Mouse (Mus musculus): ENCODE results near the gene Crtc3.

GRCm38 (mm10) chr7:80716758-80717157 is 28.1 kb upstream of the Crtc3 start:
- TF ChIP-seq EP300 (IDR thresholded peaks at IDR 0.05; ENCODE audit: low read depth), result peak; percentile 44
- no peak for TF ChIP-seq CTCF (IDR thresholded peaks at IDR 0.05; ENCODE audit: low read depth)
